ENCODE assay signal across 14 mouse cellular contexts in the genomic region with DNA sequence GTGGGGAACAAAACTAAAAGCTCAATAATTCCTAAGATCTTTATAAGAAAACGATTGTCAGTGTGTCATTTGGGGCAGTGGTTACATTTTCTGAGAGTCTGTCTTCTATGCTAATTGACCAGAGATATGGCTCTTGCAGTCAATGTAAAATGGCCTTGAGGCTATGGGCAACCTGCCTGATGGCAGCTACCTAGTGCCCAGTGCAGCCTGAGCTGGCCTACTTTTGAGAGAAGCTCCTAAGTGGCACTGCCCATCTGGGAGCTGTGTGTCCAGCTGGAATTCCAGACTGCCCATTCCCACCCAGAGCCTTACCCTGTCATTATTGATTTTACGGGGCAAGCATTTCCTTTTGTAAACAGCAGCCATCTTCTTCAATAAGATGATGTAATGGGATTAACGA.
"Had no signal": no experiment of that assay in that cellular context is flagged by ENCODE, and none has a peak within 500 bp of the region (broad histone marks: within the 10 kb centered on the region; RNA-seq: fewer than 3 reads in every experiment).

No protein-coding gene starts in this region.

- H3K27ac ChIP-seq: limb, embryonic 10.5 days; liver, embryonic 15.5 days; midbrain, embryonic 10.5 days; midbrain, embryonic 15.5 days; neural tube, embryonic 13.5 days; stomach, postnatal 0 days had no signal

- DNase-seq: kidney, postnatal 14 days; lung, adult 2 months; lung, postnatal 36 days; right cerebral cortex, adult 18-20 months; right cerebral cortex, postnatal 25 days; thymus, postnatal 4 days had no signal

- H3K4me2 ChIP-seq: liver, embryonic 11.5 days; liver, embryonic 15.5 days; midbrain, embryonic 15.5 days; neural tube, embryonic 13.5 days had no signal

- H3K9me3 ChIP-seq: limb, embryonic 10.5 days; liver, embryonic 15.5 days; midbrain, embryonic 10.5 days; midbrain, embryonic 15.5 days; neural tube, embryonic 13.5 days had no signal

- H3K9ac ChIP-seq: liver, embryonic 15.5 days; midbrain, embryonic 15.5 days; neural tube, embryonic 13.5 days had no signal

- H3K27me3 ChIP-seq: liver, embryonic 15.5 days; midbrain, embryonic 15.5 days; neural tube, embryonic 13.5 days had no signal

- ATAC-seq: lung, postnatal 0 days; midbrain, embryonic 15.5 days had no signal

- H3K4me1 ChIP-seq: limb, embryonic 10.5 days; liver, embryonic 15.5 days; midbrain, embryonic 10.5 days; midbrain, embryonic 15.5 days; neural tube, embryonic 13.5 days had no signal

- H3K36me3 ChIP-seq: limb, embryonic 10.5 days; liver, embryonic 15.5 days; midbrain, embryonic 10.5 days; midbrain, embryonic 15.5 days; neural tube, embryonic 13.5 days had no signal

- H3K4me3 ChIP-seq: limb, embryonic 10.5 days; liver, embryonic 15.5 days; midbrain, embryonic 10.5 days; midbrain, embryonic 15.5 days; neural tube, embryonic 13.5 days had no signal
